Mouse (Mus musculus) CH12.LX (cell line): ENCODE measurements around the gene Tas2r143.

Source experiments
- CHD1 ChIP-seq: IDR thresholded peaks from 2 replicates; pipeline ENCODE4 v1.6.1; 2012; ENCODE audit warnings: low read depth, low read length, improper control_type of control experiment, inconsistent platforms
- CTCF ChIP-seq, 2 experiments: IDR thresholded peaks in 1 of 2; conservative IDR thresholded peaks in 1 of 2; 2 replicates each; pipeline ENCODE4 v1.5.1; 2011 to 2012; ENCODE audit warnings: low read depth in 2 of 2, low read length in 2 of 2, improper control_type of control experiment in 1 of 2, inconsistent platforms in 1 of 2, mild to moderate bottlenecking in 1 of 2, moderate library complexity in 1 of 2
- E2F4 ChIP-seq: IDR thresholded peaks from 2 replicates; pipeline ENCODE4 v1.6.1; 2011; ENCODE audit warnings: low read depth, low read length, improper control_type of control experiment; ENCODE audit not compliant: insufficient replicate concordance
- EP300 ChIP-seq: IDR thresholded peaks from 2 replicates; pipeline ENCODE4 v1.6.1; 2011; ENCODE audit warnings: low read length, improper control_type of control experiment
- HCFC1 ChIP-seq: IDR thresholded peaks from 2 replicates; pipeline ENCODE4 v1.6.1; 2012; ENCODE audit warnings: low read depth, mild to moderate bottlenecking, inconsistent platforms, low read length, improper control_type of control experiment
- JUN ChIP-seq: IDR thresholded peaks from 2 replicates; pipeline ENCODE4 v1.6.1; 2011; ENCODE audit warnings: low read depth, mild to moderate bottlenecking, low read length, improper control_type of control experiment, moderate library complexity; ENCODE audit not compliant: insufficient read depth
- MAX ChIP-seq: IDR thresholded peaks from 2 replicates; pipeline ENCODE4 v1.6.1; 2011; ENCODE audit warnings: low read length, improper control_type of control experiment
- MAZ ChIP-seq: IDR thresholded peaks from 2 replicates; pipeline ENCODE4 v1.6.1; 2012; ENCODE audit warnings: low read depth, mild to moderate bottlenecking, inconsistent platforms, low read length, improper control_type of control experiment, moderate library complexity
- MEF2A ChIP-seq: IDR thresholded peaks from 2 replicates; pipeline ENCODE4 v1.6.1; 2014; ENCODE audit warnings: low read depth, mild to moderate bottlenecking, inconsistent platforms, low read length, improper control_type of control experiment, borderline replicate concordance
- NELFE ChIP-seq: IDR thresholded peaks from 2 replicates; pipeline ENCODE4 v1.6.1; 2011; ENCODE audit warnings: low read depth, low read length, improper control_type of control experiment
- POLR2A ChIP-seq: IDR thresholded peaks from 2 replicates; pipeline ENCODE4 v1.6.1; 2011; ENCODE audit warnings: low read depth, mild to moderate bottlenecking, improper control_type of control experiment, low read length
- RAD21 ChIP-seq: IDR thresholded peaks from 2 replicates; pipeline ENCODE4 v1.6.1; 2011; ENCODE audit warnings: low read depth, mild to moderate bottlenecking, low read length, improper control_type of control experiment, moderate library complexity
- TCF12 ChIP-seq: IDR thresholded peaks from 2 replicates; pipeline ENCODE4 v1.6.1; 2014; ENCODE audit warnings: low read depth, mild to moderate bottlenecking, inconsistent platforms, low read length, improper control_type of control experiment
- ZKSCAN1 ChIP-seq: IDR thresholded peaks from 2 replicates; pipeline ENCODE4 v1.6.1; 2012; ENCODE audit warnings: low read depth, inconsistent platforms, low read length, improper control_type of control experiment, borderline replicate concordance

DNA sequence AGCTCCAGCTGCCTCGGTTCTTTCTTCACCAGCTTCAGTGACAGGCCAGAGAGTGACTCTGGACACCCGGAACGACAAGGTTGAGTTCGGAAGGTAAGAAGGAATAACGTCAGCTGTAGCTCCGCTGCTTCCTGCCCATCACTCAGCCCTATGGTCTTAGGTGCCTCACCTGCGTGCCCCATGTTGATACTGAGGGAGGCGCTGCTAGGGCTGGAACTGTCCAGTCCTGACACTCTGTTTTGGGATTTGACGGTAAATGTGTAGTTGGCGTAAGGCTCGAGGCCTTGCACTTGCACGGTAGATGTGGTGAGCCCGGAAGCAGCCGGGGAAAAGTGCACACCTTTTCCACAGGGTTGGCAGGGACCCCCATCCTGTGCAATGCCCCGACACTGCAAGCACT is 35.4 kb upstream of the Tas2r143 start:
- TF ChIP-seq POLR2A (no peak), CTCF (conservative IDR thresholded peaks at IDR 0.05 in 1 of 2, IDR thresholded peaks at IDR 0.05 in 1 of 2; ENCODE audit: low read depth in 2 of 2, low read length in 2 of 2) (no peak), RAD21 (no peak), ZKSCAN1 (no peak), MAZ (no peak), TCF12 (no peak), CHD1 (no peak), MEF2A (no peak), EP300 (no peak), MAX (no peak), HCFC1 (no peak), NELFE (no peak), JUN (no peak), E2F4 (no peak)
